In the genomic region with DNA sequence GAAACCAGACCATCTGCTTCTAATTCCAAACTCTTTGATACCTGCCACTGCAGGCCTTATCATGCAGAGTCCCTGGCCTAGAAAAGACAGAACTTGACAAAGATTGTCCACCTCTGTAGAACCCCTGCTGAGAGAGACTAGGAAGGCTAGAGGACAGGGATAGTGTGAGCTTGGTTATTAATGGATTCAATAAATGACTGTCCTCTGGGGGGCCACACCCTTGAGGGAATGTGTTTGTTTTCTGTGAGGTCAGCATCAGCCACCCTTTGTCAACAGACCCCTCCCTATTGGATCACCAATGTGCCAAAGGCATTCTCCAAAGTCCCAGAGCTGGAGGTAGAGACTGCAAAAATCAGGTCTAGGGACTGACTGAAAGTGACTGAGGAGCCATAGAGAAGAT, we compare ENCODE assay signal across 19 mouse cellular contexts. TPM values are rescaled to one million over a fixed set of nuclear protein-coding genes. Genes with fewer than 3 reads are reported as not detected.
A peak's percentile ranks its signal among the peaks of the same experiment; 100 is the strongest.
DNase-seq lines count a peak whose midpoint lies in the region.
"Had no signal": no experiment of that assay in that cellular context is flagged by ENCODE, and none has a peak within 500 bp of the region (broad histone marks: within the 10 kb centered on the region; RNA-seq: fewer than 3 reads in every experiment).

No protein-coding gene starts in this region.

- DNase-seq in ES-CJ7 (ENCODE audit: low read depth, low spot score) (peak; percentile 38), ZHBTc4 (ENCODE audit: low read depth, low spot score) (peak; percentile 60)
- DNase-seq in kidney, postnatal 36 days, result no peak
- no peak for DNase-seq in left cerebral cortex, postnatal 14 days (ENCODE audit: low spot score in 2 of 2)
- no peak for DNase-seq in testis, postnatal 10 days (ENCODE audit: low spot score)
- DNase-seq: adrenal gland, adult 2 months; adrenal gland, postnatal 10 days; adrenal gland, postnatal 25 days; cerebellum, adult 11 months; cerebellum, adult 18-20 months; cerebellum, adult 8-10 months; cerebellum, adult 9-11 months; cerebellum, postnatal 14 days; cerebellum, postnatal 36 days; embryo, embryonic 11 days had no signal

- intact Hi-C loops in left cerebral cortex, postnatal 14 days (cut with DNase I), result no loop called here

RNA-seq across cellular contexts. Expression of a gene that starts 2.6 kb away (rescaled TPM):
- not detected for total RNA-seq in left cerebral cortex, postnatal 14 days (2021)
- total RNA-seq: adrenal gland, adult 2 months; adrenal gland, postnatal 25 days; adrenal gland, postnatal 4 days had no signal

RNA-seq across cellular contexts. Expression of a gene that starts 20.6 kb away (rescaled TPM):
- total RNA-seq in left cerebral cortex, postnatal 14 days (2021), result not detected
- total RNA-seq: adrenal gland, adult 2 months; adrenal gland, postnatal 10 days; adrenal gland, postnatal 4 days; common myeloid progenitor, adult 5-6 weeks; MEL had no signal

RNA-seq across cellular contexts. Expression of a gene that starts 21.4 kb away (rescaled TPM):
- not detected for total RNA-seq in left cerebral cortex, postnatal 14 days (2021)
- total RNA-seq: adrenal gland, adult 2 months; adrenal gland, postnatal 10 days; adrenal gland, postnatal 25 days; adrenal gland, postnatal 4 days; common myeloid progenitor, adult 5-6 weeks; ES-E14; MEL had no signal

RNA-seq across cellular contexts. Expression of a gene that starts 27.5 kb away (rescaled TPM):
- total RNA-seq in left cerebral cortex, postnatal 14 days (2021), result 10 to 100 TPM; 50.5 to 53.2 TPM

RNA-seq across cellular contexts. Expression of a gene that starts 31.1 kb away (rescaled TPM):
- total RNA-seq in left cerebral cortex, postnatal 14 days (2021), result 10 to 100 TPM; 38.4 to 46.3 TPM

Comparison
In these comparisons a context has a peak if more than half of its experiments do, and no peak if none do; other contexts are left out.
1. DNase-seq: peak in ES-CJ7 (single experiment) and ZHBTc4 (single experiment); none in kidney, postnatal 36 days (0 of 2), left cerebral cortex, postnatal 14 days (0 of 2) and testis, postnatal 10 days (single experiment).